Mouse (Mus musculus): ENCODE results near the gene Tnrc18. TPM values are rescaled to one million over a fixed set of nuclear protein-coding genes. Genes with fewer than 3 reads are reported as not detected.

Tnrc18 gene
- total and polyA plus RNA-seq, 3 experiments, result 0.71 to 7.7 (median 5.2) TPM

DNA sequence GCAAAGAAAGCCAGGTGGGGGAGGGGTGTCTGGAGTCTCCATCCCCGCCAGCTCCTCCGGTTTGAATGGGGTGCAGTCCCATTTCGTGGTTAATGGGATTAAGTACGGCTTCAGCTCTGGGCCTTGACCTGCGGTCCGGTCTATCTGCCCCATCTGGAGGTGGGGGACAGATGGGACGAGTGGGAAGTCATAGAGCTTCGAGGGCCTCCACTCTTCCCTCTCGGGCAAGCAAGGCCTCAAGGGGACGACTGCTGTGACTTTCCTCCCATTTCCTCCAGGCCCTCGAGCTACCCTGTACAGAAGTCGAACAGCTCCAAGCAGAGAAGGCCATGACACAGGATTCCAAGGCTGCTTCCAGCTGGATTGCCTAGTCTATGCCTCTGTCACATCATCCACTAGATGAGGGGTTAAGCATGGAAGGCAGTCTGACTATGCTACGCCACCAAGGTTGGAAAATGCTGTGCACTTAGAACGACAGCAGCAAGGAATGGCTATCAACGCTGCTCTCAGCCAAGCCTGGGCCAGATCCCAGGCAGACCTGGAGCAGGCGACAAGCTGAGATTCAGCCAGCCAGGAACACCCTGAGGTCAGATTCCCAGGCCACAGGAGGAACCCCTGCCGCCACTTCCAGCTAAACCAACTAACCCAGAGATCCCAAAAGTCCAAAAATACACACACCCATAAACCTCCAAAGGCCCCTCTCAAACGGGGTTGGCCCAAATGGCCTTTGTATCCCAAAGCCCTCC lies 4.3 kb downstream of the Tnrc18 start:
- no peak overlapping the region for H3K4me2 ChIP-seq (ENCODE audit: insufficient read depth, low read depth, poor library complexity, severe bottlenecking)
- H3K36me3 ChIP-seq (replicated peaks in 1 of 2; ENCODE audit: control insufficient read depth in 1 of 2, insufficient read depth in 1 of 2, low read length in 1 of 2), result no peaks in the 10 kb centered on the region
- no peak overlapping the region for H3K9ac ChIP-seq (ENCODE audit: insufficient read depth, low read depth)
- dilution Hi-C loops (cut with MboI; ENCODE audit: extremely low pct_ligation_motif_present, extremely low pct_unique_long_range_greater_than_20kb, low sequenced_read_pairs) (no loop called here), in situ Hi-C loops (cut with MboI; ENCODE audit: low pct_ligation_motif_present, low pct_unique_long_range_greater_than_20kb, low sequenced_read_pairs) (loop anchor here (10.0 kb wide), 1 partner anchor 48 kb away; no protein-coding TSS in a partner anchor)
- H3K9me3 ChIP-seq (replicated peaks; ENCODE audit: low read length), result peaks cover 17% of the 10 kb centered on the region
- H3K4me3 ChIP-seq (replicated peaks in 1 of 3; ENCODE audit: low read depth in 2 of 3, low read length in 2 of 3, poor library complexity in 1 of 3), result no peak overlapping the region
- peaks cover 35% of the 10 kb centered on the region for H3K27me3 ChIP-seq (replicated peaks)
- no peaks in the 10 kb centered on the region; a peak in 1 of 4 replicates for H3K4me1 ChIP-seq (ENCODE audit: control insufficient read depth in 1 of 2, insufficient read depth in 2 of 2)
- H3K27ac ChIP-seq (ENCODE audit: insufficient read depth, low read depth), result no peak overlapping the region
- TF ChIP-seq HCFC1 (IDR thresholded peaks at IDR 0.05; ENCODE audit: low read depth, low read length) (no peak), CHD1 (IDR thresholded peaks at IDR 0.05; ENCODE audit: low read depth, low read length) (no peak), NRF1 (IDR thresholded peaks at IDR 0.05; ENCODE audit: low read depth, low read length) (no peak), ZKSCAN1 (IDR thresholded peaks at IDR 0.05; ENCODE audit: borderline replicate concordance, low read depth, low read length) (no peak), RAD21 (IDR thresholded peaks at IDR 0.05; ENCODE audit: low read depth, low read length) (no peak), MYC (IDR thresholded peaks at IDR 0.05; ENCODE audit: low read depth, low read length) (no peak), KAT2A (IDR thresholded peaks at IDR 0.05; ENCODE audit: insufficient replicate concordance, low read length) (no peak), SMC3 (IDR thresholded peaks at IDR 0.05; ENCODE audit: low read depth, low read length) (no peak), POLR2AphosphoS2 (IDR thresholded peaks at IDR 0.05; ENCODE audit: low read depth, low read length) (no peak), CTCF (conservative IDR thresholded peaks at IDR 0.05 in 1 of 2, IDR thresholded peaks at IDR 0.05 in 1 of 2; ENCODE audit: low read depth in 2 of 2, low read length in 2 of 2) (no peak)
- no peaks in the 10 kb centered on the region for H3K79me2 ChIP-seq (replicated peaks; ENCODE audit: control insufficient read depth, extremely low read depth, insufficient read depth, poor library complexity, severe bottlenecking)
- DNase-seq (ENCODE audit: extremely low read depth), result no peak

DNA sequence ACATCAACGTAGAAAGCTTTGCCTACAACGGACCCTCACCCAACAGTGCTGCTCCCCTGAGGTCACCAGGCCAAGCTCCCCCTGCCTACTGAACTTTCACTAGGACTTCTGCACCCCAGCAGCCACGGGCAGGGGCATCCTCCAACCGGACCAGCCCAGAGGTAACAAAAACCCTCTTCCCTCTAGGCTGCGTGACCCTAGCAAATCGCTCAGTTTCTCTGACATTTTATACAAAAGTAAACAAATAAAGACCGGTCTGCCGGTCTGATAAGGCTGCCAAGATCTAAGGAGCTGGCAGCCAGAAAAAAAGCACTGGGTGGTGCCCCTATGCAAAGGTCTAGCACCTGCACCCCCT lies 4.9 kb downstream of the Tnrc18 start:
- Histone ChIP-seq H3K79me2 (replicated peaks; ENCODE audit: control insufficient read depth, extremely low read depth, insufficient read depth, poor library complexity, severe bottlenecking) (no peaks in the 10 kb centered on the region), H3K4me1 (ENCODE audit: control insufficient read depth in 1 of 2, insufficient read depth in 2 of 2) (no peaks in the 10 kb centered on the region), H3K36me3 (replicated peaks in 1 of 2; ENCODE audit: control insufficient read depth in 1 of 2, insufficient read depth in 1 of 2, low read length in 1 of 2) (no peaks in the 10 kb centered on the region), H3K4me3 (replicated peaks in 1 of 3; ENCODE audit: low read depth in 2 of 3, low read length in 2 of 3, poor library complexity in 1 of 3) (no peak overlapping the region), H3K9ac (ENCODE audit: insufficient read depth, low read depth) (no peak overlapping the region), H3K27ac (ENCODE audit: insufficient read depth, low read depth) (no peak overlapping the region), H3K9me3 (replicated peaks; ENCODE audit: low read length) (peaks cover 17% of the 10 kb centered on the region), H3K27me3 (replicated peaks) (peaks cover 32% of the 10 kb centered on the region), H3K4me2 (ENCODE audit: insufficient read depth, low read depth, poor library complexity, severe bottlenecking) (no peak overlapping the region)
- in situ Hi-C loops (cut with MboI; ENCODE audit: low pct_ligation_motif_present, low pct_unique_long_range_greater_than_20kb, low sequenced_read_pairs), result loop anchor here (10.0 kb wide), 1 partner anchor 48 kb away; no protein-coding TSS in a partner anchor
- TF ChIP-seq HCFC1 (IDR thresholded peaks at IDR 0.05; ENCODE audit: low read depth, low read length) (no peak), POLR2A (IDR thresholded peaks at IDR 0.05; ENCODE audit: low read depth, low read length) (no peak), TBP (conservative IDR thresholded peaks at IDR 0.05; ENCODE audit: low read depth, low read length) (no peak), MAZ (IDR thresholded peaks at IDR 0.05; ENCODE audit: low read depth, low read length) (no peak), MYC (IDR thresholded peaks at IDR 0.05; ENCODE audit: low read depth, low read length) (no peak), RAD21 (IDR thresholded peaks at IDR 0.05; ENCODE audit: low read depth, low read length) (no peak), ZMIZ1 (IDR thresholded peaks at IDR 0.05; ENCODE audit: low read depth, low read length) (no peak), SIN3A (IDR thresholded peaks at IDR 0.05; ENCODE audit: low read length) (no peak), ZC3H11A (IDR thresholded peaks at IDR 0.05; ENCODE audit: low read depth, low read length) (no peak), E2F4 (IDR thresholded peaks at IDR 0.05; ENCODE audit: insufficient replicate concordance, low read depth, low read length) (no peak), ETS1 (conservative IDR thresholded peaks at IDR 0.05; ENCODE audit: low read depth, low read length) (no peak), POLR2AphosphoS2 (IDR thresholded peaks at IDR 0.05; ENCODE audit: low read depth, low read length) (no peak), SMC3 (IDR thresholded peaks at IDR 0.05; ENCODE audit: low read depth, low read length) (no peak), CTCF (conservative IDR thresholded peaks at IDR 0.05 in 1 of 2, IDR thresholded peaks at IDR 0.05 in 1 of 2; ENCODE audit: low read depth in 2 of 2, low read length in 2 of 2) (no peak), NRF1 (IDR thresholded peaks at IDR 0.05; ENCODE audit: low read depth, low read length) (no peak), ELF1 (IDR thresholded peaks at IDR 0.05; ENCODE audit: low read depth, low read length) (no peak), IRF4 (IDR thresholded peaks at IDR 0.05; ENCODE audit: low read depth, low read length) (no peak), ZKSCAN1 (IDR thresholded peaks at IDR 0.05; ENCODE audit: borderline replicate concordance, low read depth, low read length) (no peak)
- dilution Hi-C loops (cut with MboI; ENCODE audit: extremely low pct_ligation_motif_present, extremely low pct_unique_long_range_greater_than_20kb, low sequenced_read_pairs), result no loop called here
- DNase-seq (ENCODE audit: extremely low read depth), result no peak

All from CH12.LX (cell line).